Mouse (Mus musculus) bone marrow macrophage, adult 2 months (primary cell): Measurements from ENCODE around the gene Moxd1. TPM values are rescaled to one million over a fixed set of nuclear protein-coding genes. Genes with fewer than 3 reads are reported as not detected.

ENCODE experiments used
- H3K27ac ChIP-seq: 2 replicates; pipeline ENCODE4 v1.5.1; 2012; ENCODE audit warnings: low read depth, low read length; ENCODE audit not compliant: insufficient read depth
- H3K4me1 ChIP-seq: 2 replicates; pipeline ENCODE4 v1.6.1; 2012; ENCODE audit warnings: low read length; ENCODE audit not compliant: control insufficient read depth, insufficient read depth
- H3K4me3 ChIP-seq: 2 replicates; pipeline ENCODE4 v1.5.1; 2012; ENCODE audit warnings: mild to moderate bottlenecking, low read length, moderate library complexity; ENCODE audit not compliant: insufficient read depth
- CTCF ChIP-seq: IDR thresholded peaks from 2 replicates; pipeline ENCODE4 v1.5.1; 2012; ENCODE audit warnings: low read depth, mild to moderate bottlenecking, low read length, moderate library complexity
- POLR2A ChIP-seq: IDR thresholded peaks from 2 replicates; pipeline ENCODE4 v1.6.1; 2012; ENCODE audit warnings: mild to moderate bottlenecking, low read depth, low read length, borderline replicate concordance
- polyA plus RNA-seq: library from polyadenylated mRNA; stranded (reverse); fragments of >200 nt; gene quantifications from 2 replicates; pipeline ENCODE4 v1.2.4, GENCODE M21; 2012; ENCODE audit not compliant: missing spikeins, insufficient read depth, insufficient read length

Gene Moxd1
- polyA plus RNA-seq, 1 experiment = not detected

DNA sequence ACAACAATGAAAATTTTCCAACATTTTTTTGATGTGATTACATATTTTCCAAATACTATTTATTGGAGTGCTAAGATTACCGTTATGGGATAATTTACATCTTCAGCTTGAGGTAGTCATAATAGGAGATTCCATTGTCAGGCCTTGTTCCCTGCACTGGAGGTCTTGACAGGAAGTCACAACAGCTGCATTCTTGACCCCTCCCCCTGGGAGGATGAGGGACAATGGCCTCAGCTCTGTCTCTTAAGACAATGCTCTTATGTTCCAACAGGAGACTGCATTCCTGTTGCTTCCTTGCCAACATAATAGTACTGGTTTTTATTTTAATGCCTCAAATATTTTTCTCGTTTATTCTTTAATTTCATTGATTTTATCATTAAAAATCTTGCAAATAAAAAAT, 44.2 kb downstream of the Moxd1 start:
- no peak for TF ChIP-seq CTCF
- TF ChIP-seq POLR2A = no peak
- Histone ChIP-seq H3K4me1 (no peaks in the 10 kb centered on the region), H3K4me3 (no peak overlapping the region), H3K27ac (no peak overlapping the region)

GRCm38 (mm10) chr10:24271077-24271637, 47.8 kb downstream of the Moxd1 start:
- Histone ChIP-seq H3K4me3 (no peak overlapping the region), H3K4me1 (no peaks in the 10 kb centered on the region), H3K27ac (no peak overlapping the region)
- no peak for TF ChIP-seq CTCF
- no peak for TF ChIP-seq POLR2A

DNA sequence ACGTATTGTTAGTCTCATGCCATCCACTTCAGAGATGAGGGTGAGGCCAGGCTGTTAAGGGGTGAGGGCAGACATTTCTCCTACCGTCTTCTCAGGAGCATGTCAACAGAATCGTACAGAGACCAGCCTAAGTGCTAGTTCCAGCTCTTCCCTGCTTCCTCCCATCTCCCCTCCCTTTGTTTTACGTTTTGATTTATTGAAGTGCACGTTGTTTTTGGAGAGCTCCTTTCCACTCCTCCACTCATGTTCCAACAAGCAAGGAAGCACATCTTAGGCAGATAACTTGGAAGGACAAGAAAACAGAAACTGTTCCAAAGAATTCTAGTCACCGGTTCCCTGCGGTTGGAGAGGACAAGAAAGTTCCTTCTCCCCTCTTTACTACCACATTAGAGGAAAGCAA, 52.9 kb downstream of the Moxd1 start:
- H3K4me1 ChIP-seq = no peaks in the 10 kb centered on the region
- TF ChIP-seq CTCF (no peak), POLR2A (no peak)
- H3K4me3 ChIP-seq = no peak overlapping the region
- H3K27ac ChIP-seq = no peak overlapping the region

DNA sequence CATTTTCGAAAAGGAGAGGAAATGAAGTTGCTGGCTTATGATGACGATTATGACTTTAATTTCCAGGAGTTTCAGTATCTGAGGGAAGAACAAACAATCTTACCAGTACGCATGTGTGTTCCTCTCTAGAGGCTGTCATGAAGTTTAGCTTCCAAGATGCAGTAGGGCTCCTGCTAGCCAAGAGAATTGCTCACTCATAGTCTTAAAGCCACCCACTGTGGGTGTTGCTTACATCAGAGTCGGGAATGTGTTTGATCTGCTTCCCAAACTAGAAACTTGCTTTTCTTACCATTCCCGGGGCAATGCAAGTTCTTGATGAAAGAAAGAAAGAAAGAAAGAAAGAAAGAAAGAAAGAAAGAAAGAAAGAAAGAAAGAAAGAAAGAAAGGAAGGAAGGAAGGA, 59.3 kb downstream of the Moxd1 start:
- TF ChIP-seq CTCF = no peak
- no peak for TF ChIP-seq POLR2A
- H3K27ac ChIP-seq = no peak overlapping the region
- H3K4me1 ChIP-seq = no peaks in the 10 kb centered on the region
- H3K4me3 ChIP-seq = no peak overlapping the region

DNA sequence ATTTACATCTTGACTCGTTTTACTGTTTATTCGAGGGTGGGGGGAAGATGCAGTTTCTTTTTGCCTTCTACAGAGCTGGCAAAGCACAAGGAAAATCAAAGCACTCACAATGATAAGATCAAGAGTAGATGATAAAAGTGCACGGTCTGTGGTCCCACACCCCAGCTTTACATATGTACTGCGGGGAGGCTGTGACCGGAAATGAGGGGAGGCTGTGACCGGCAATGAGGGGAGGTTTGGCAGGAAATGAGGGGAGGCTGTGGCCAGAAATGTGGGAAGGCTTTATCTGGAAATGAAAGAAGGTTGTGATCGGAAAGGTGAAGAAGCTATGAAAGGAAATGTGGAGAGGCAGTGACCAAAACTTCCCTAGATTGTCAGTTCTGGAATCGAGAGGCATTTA, 68.3 kb downstream of the Moxd1 start:
- Histone ChIP-seq H3K27ac (no peak overlapping the region), H3K4me3 (no peak overlapping the region), H3K4me1 (no peaks in the 10 kb centered on the region)
- no peak for TF ChIP-seq CTCF
- no peak for TF ChIP-seq POLR2A

GRCm38 (mm10) chr10:24292671-24293070, 69.4 kb downstream of the Moxd1 start:
- no peak for TF ChIP-seq POLR2A
- TF ChIP-seq CTCF = no peak
- H3K27ac ChIP-seq = no peak overlapping the region
- H3K4me1 ChIP-seq = no peaks in the 10 kb centered on the region
- H3K4me3 ChIP-seq = no peak overlapping the region

- no peak for TF ChIP-seq POLR2A
- Histone ChIP-seq H3K27ac (no peak overlapping the region), H3K4me3 (no peak overlapping the region), H3K4me1 (no peaks in the 10 kb centered on the region)
These were observed 73.3 kb downstream of the Moxd1 start for GRCm38 (mm10) chr10:24296608-24297007.

- no peak overlapping the region for H3K27ac ChIP-seq
- no peaks in the 10 kb centered on the region for H3K4me1 ChIP-seq
- no peak for TF ChIP-seq CTCF
- TF ChIP-seq POLR2A = no peak
- no peak overlapping the region for H3K4me3 ChIP-seq
These were observed 74.5 kb downstream of the Moxd1 start for GRCm38 (mm10) chr10:24297792-24298191.

- H3K4me1 ChIP-seq = no peaks in the 10 kb centered on the region
- TF ChIP-seq CTCF (no peak), POLR2A (no peak)
- no peak overlapping the region for H3K4me3 ChIP-seq
- H3K27ac ChIP-seq = no peak overlapping the region
These were observed 75.2 kb downstream of the Moxd1 start for GRCm38 (mm10) chr10:24298260-24299244.

DNA sequence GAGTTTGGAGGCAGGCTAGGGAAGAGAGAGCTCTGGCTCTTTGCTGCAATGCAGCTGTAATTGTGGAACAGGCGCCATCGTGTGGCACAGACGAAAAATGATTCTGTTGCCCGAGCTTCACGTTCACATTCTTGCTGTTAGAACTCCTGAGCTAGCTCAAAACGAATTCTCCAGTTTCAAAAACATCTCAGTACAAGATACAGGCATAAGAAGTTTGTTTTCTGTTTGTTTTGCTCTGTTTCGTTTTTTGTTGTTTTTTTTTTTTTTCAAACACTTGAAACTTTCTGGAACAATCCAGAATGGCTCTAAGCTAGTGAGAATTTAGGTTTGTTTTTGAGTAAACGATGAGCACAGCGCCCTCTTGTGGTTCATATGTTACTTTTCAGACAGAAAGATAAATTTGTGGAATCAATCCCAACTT, 88.9 kb downstream of the Moxd1 start:
- Histone ChIP-seq H3K27ac (no peak overlapping the region), H3K4me3 (peak overlapping the region; percentile 22; the same call in 1 of the 2 replicates), H3K4me1 (no peaks in the 10 kb centered on the region)
- TF ChIP-seq CTCF = peak; percentile 63
- TF ChIP-seq POLR2A = no peak
